Mouse (Mus musculus) G1E (cell line): ENCODE measurements at regions not wholly inside any gene's neighbourhood (a gene's known extent, or its start where the extent isn't known, plus 50 kb on each side); places are given as distances from the start of the nearest gene placed in this dataset.

Source experiments
- CTCF ChIP-seq: IDR thresholded peaks from 2 replicates; pipeline ENCODE4 v1.5.1; 2012; ENCODE audit warnings: low read depth, low read length, inconsistent platforms, mixed read lengths
- GATA1 ChIP-seq: IDR thresholded peaks from 2 replicates; pipeline ENCODE4 v1.6.1; 2012; ENCODE audit warnings: borderline replicate concordance, low read length, inconsistent platforms, mixed read lengths
- GATA2 ChIP-seq: IDR thresholded peaks from 2 replicates; pipeline ENCODE4 v1.6.1; 2012; ENCODE audit warnings: low read depth, low read length, inconsistent platforms, borderline replicate concordance
- TAL1 ChIP-seq: conservative IDR thresholded peaks from 2 replicates; pipeline ENCODE4 v1.6.1; 2012; ENCODE audit warnings: low read depth, low read length, inconsistent platforms, mixed read lengths

GRCm38 (mm10) chr2:75781078-75781477, 50.9 kb upstream of the Agps start:
- TF ChIP-seq GATA2 (no peak), GATA1 (no peak), TAL1 (no peak), CTCF (no peak)
